Mouse (Mus musculus) MEL (cell line): Measurements from ENCODE around the gene Pik3c2b. TPM values are rescaled to one million over a fixed set of nuclear protein-coding genes. Genes with fewer than 3 reads are reported as not detected.

Experiments used
- DNase-seq: peaks from one replicate; pipeline ENCODE4 v3.0.0; 2011; ENCODE audit warnings: low read depth, low spot score
- H3K27ac ChIP-seq: 2 replicates; pipeline ENCODE4 v1.5.1; 2012; ENCODE audit warnings: low read depth, mild to moderate bottlenecking, control low read depth, low read length, moderate library complexity; ENCODE audit not compliant: control insufficient read depth
- H3K27me3 ChIP-seq, 2 experiments: fragments of 150-350 bp in 1 of 2; sonication (generic) in 1 of 2; 2 replicates each; pipeline ENCODE4 v1.6.1; 2012; ENCODE audit warnings: low read length in 2 of 2, mild to moderate bottlenecking in 2 of 2, improper control_type of control experiment in 1 of 2, moderate library complexity in 1 of 2; ENCODE audit not compliant: insufficient read depth in 2 of 2, control insufficient read depth in 1 of 2
- H3K36me3 ChIP-seq, 2 experiments: 2 replicates each; pipeline ENCODE4 v1.6.1; 2012 to 2014; ENCODE audit warnings: low read length in 2 of 2, improper control_type of control experiment in 1 of 2, inconsistent platforms in 1 of 2, mild to moderate bottlenecking in 1 of 2; ENCODE audit not compliant: insufficient read depth in 2 of 2, control insufficient read depth in 1 of 2
- H3K4me1 ChIP-seq, 2 experiments: fragments of 150-350 bp in 1 of 2; sonication (generic) in 1 of 2; 2 replicates each; pipeline ENCODE4 v1.6.1; 2012; ENCODE audit warnings: low read length in 2 of 2, improper control_type of control experiment in 1 of 2, mild to moderate bottlenecking in 1 of 2; ENCODE audit not compliant: insufficient read depth in 2 of 2, control insufficient read depth in 1 of 2
- H3K4me3 ChIP-seq, 2 experiments: fragments of 150-350 bp in 1 of 2; sonication (generic) in 1 of 2; 2 replicates each; pipeline ENCODE4 v1.5.1; 2012; ENCODE audit warnings: low read depth in 2 of 2, low read length in 2 of 2, mild to moderate bottlenecking in 2 of 2, moderate library complexity in 2 of 2, control low read depth in 1 of 2, improper control_type of control experiment in 1 of 2; ENCODE audit not compliant: control insufficient read depth in 1 of 2, insufficient read depth in 1 of 2
- H3K79me2 ChIP-seq: 2 replicates; pipeline ENCODE4 v1.6.1; 2012; ENCODE audit warnings: mild to moderate bottlenecking, low read length, moderate library complexity; ENCODE audit not compliant: control insufficient read depth, poor library complexity, insufficient read depth
- H3K9ac ChIP-seq: 2 replicates; pipeline ENCODE4 v1.6.1; 2012; ENCODE audit warnings: low read depth, mild to moderate bottlenecking, control low read depth, low read length, moderate library complexity; ENCODE audit not compliant: control insufficient read depth, poor library complexity, severe bottlenecking
- H3K9me3 ChIP-seq: fragments of 150-350 bp; sonication (generic); replicated peaks from 2 replicates; pipeline ENCODE4 v1.6.1; 2012; ENCODE audit warnings: mild to moderate bottlenecking, low read length, improper control_type of control experiment, moderate library complexity; ENCODE audit not compliant: insufficient read depth
- BHLHE40 ChIP-seq: IDR thresholded peaks from 2 replicates; pipeline ENCODE4 v1.6.1; 2012; ENCODE audit warnings: low read depth, mild to moderate bottlenecking, inconsistent platforms, low read length, improper control_type of control experiment, borderline replicate concordance
- ELF1 ChIP-seq: IDR thresholded peaks from 2 replicates; pipeline ENCODE4 v1.6.1; 2014; ENCODE audit warnings: low read depth, mild to moderate bottlenecking, inconsistent platforms, low read length, improper control_type of control experiment, moderate library complexity
- EP300 ChIP-seq, 2 experiments: IDR thresholded peaks; 2 replicates each; pipeline ENCODE4 v1.6.1; 2011; ENCODE audit warnings: improper control_type of control experiment in 2 of 2, low read length in 2 of 2, low read depth in 1 of 2, mild to moderate bottlenecking in 1 of 2
- ETS1 ChIP-seq: IDR thresholded peaks from 2 replicates; pipeline ENCODE4 v1.6.1; 2012; ENCODE audit warnings: low read depth, mild to moderate bottlenecking, inconsistent platforms, low read length, improper control_type of control experiment, moderate library complexity
- GABPA ChIP-seq: IDR thresholded peaks from 2 replicates; pipeline ENCODE4 v1.6.1; 2012; ENCODE audit warnings: low read depth, mild to moderate bottlenecking, inconsistent platforms, low read length, improper control_type of control experiment, moderate library complexity
- KAT2A ChIP-seq: conservative IDR thresholded peaks from 2 replicates; pipeline ENCODE4 v1.6.1; 2012; ENCODE audit warnings: low read depth, low read length, improper control_type of control experiment, inconsistent platforms
- MAZ ChIP-seq: IDR thresholded peaks from 2 replicates; pipeline ENCODE4 v1.6.1; 2012; ENCODE audit warnings: low read depth, mild to moderate bottlenecking, inconsistent platforms, low read length, improper control_type of control experiment
- MEF2A ChIP-seq: IDR thresholded peaks from 2 replicates; pipeline ENCODE4 v1.6.1; 2014; ENCODE audit warnings: low read depth, mild to moderate bottlenecking, inconsistent platforms, low read length, improper control_type of control experiment; ENCODE audit not compliant: poor library complexity, insufficient replicate concordance, severe bottlenecking; ENCODE audit errors: extremely low read depth
- MXI1 ChIP-seq: IDR thresholded peaks from 2 replicates; pipeline ENCODE4 v1.6.1; 2011; ENCODE audit warnings: mild to moderate bottlenecking, low read depth, low read length, improper control_type of control experiment
- POLR2A ChIP-seq, 2 experiments: IDR thresholded peaks; 2 replicates each; pipeline ENCODE4 v1.6.1; 2011 to 2012; ENCODE audit warnings: low read length in 2 of 2, mild to moderate bottlenecking in 2 of 2, control low read depth in 1 of 2, improper control_type of control experiment in 1 of 2, low read depth in 1 of 2, moderate library complexity in 1 of 2; ENCODE audit not compliant: control insufficient read depth in 1 of 2, insufficient read depth in 1 of 2, poor library complexity in 1 of 2
- RAD21 ChIP-seq: IDR thresholded peaks from 2 replicates; pipeline ENCODE4 v1.6.1; 2011; ENCODE audit warnings: mild to moderate bottlenecking, low read depth, low read length, improper control_type of control experiment
- RCOR1 ChIP-seq: IDR thresholded peaks from 2 replicates; pipeline ENCODE4 v1.6.1; 2012; ENCODE audit warnings: low read depth, mild to moderate bottlenecking, inconsistent platforms, low read length, improper control_type of control experiment
- SIN3A ChIP-seq: IDR thresholded peaks from 2 replicates; pipeline ENCODE4 v1.6.1; 2012; ENCODE audit warnings: low read length, improper control_type of control experiment, inconsistent platforms
- TBP ChIP-seq: IDR thresholded peaks from 2 replicates; pipeline ENCODE4 v1.8.0; 2011; ENCODE audit warnings: low read depth, low read length, improper control_type of control experiment
- USF1 ChIP-seq: IDR thresholded peaks from 2 replicates; pipeline ENCODE4 v1.6.1; 2014; ENCODE audit warnings: low read depth, mild to moderate bottlenecking, inconsistent platforms, low read length, improper control_type of control experiment, moderate library complexity
- polyA plus RNA-seq, 2 experiments: library from polyadenylated mRNA; stranded (reverse) in 1 of 2; unstranded in 1 of 2; fragments of >175 nt in 1 of 2; fragments of >200 nt in 1 of 2; gene quantifications; 2 replicates each; pipeline versions ENCODE4 v1.2.1 to v1.2.4; 2012; ENCODE audit warnings: low replicate concordance in 2 of 2, low read depth in 1 of 2; ENCODE audit not compliant: insufficient read length in 2 of 2, insufficient read depth in 1 of 2, missing spikeins in 1 of 2
- total RNA-seq: library from RNA; depleted of rRNA; stranded (reverse); fragments of 300-350 nt; gene quantifications from 2 replicates; pipeline ENCODE4 v1.2.3, GENCODE M21; 2012

Pik3c2b gene
- total and polyA plus RNA-seq, 3 experiments: 2.9 to 3.2 TPM; not detected in 1

DNA sequence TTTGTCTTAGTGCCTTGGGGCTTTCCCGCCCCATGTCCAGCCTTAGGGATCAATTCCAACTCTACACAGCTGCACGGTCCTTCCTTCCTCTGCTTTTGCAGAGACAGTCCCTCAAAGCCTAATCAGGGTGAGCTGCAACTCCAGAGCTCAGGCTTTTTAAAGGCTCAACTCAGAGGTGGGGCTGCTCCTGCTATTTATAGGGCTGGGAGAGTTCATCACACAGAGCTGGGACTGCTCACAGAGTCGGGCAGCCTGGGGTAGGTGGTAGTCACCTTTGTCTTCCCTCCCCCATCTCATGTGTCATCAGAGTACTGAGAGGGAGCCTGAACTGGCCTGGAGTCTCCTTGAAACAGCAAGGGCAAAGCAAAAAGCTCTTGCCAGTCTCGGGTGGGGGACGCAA lies 22.8 kb downstream of the Pik3c2b start:
- H3K9ac ChIP-seq: no peak overlapping the region
- no peaks in the 10 kb centered on the region for H3K27me3 ChIP-seq
- H3K79me2 ChIP-seq: no peaks in the 10 kb centered on the region
- H3K36me3 ChIP-seq: peaks cover 0 to 2% of the 10 kb centered on the region in 2 experiments; a peak in 1 of 4 replicates
- no peak overlapping the region for H3K4me3 ChIP-seq
- no peak for TF ChIP-seq EP300 (IDR thresholded peaks at IDR 0.05; ENCODE audit: low read depth in 1 of 2, low read length in 2 of 2)
- TF ChIP-seq ETS1: no peak
- TF ChIP-seq MAZ: no peak
- TF ChIP-seq BHLHE40: no peak
- TF ChIP-seq RCOR1: no peak
- no peak for TF ChIP-seq ELF1
- TF ChIP-seq POLR2A (IDR thresholded peaks at IDR 0.05; ENCODE audit: control insufficient read depth in 1 of 2, insufficient read depth in 1 of 2, low read depth in 1 of 2, low read length in 2 of 2, poor library complexity in 1 of 2): no peak
- TF ChIP-seq USF1: no peak
- no peak for TF ChIP-seq MEF2A
- TF ChIP-seq GABPA: no peak
- TF ChIP-seq MXI1: no peak
- TF ChIP-seq TBP: no peak
- no peak for TF ChIP-seq KAT2A
- no peak for TF ChIP-seq RAD21
- DNase-seq: no peak
- H3K27ac ChIP-seq: no peak overlapping the region
- no peaks in the 10 kb centered on the region for H3K9me3 ChIP-seq
- peaks cover 0 to 10% of the 10 kb centered on the region in 2 experiments; a peak in 2 of 4 replicates for H3K4me1 ChIP-seq

DNA sequence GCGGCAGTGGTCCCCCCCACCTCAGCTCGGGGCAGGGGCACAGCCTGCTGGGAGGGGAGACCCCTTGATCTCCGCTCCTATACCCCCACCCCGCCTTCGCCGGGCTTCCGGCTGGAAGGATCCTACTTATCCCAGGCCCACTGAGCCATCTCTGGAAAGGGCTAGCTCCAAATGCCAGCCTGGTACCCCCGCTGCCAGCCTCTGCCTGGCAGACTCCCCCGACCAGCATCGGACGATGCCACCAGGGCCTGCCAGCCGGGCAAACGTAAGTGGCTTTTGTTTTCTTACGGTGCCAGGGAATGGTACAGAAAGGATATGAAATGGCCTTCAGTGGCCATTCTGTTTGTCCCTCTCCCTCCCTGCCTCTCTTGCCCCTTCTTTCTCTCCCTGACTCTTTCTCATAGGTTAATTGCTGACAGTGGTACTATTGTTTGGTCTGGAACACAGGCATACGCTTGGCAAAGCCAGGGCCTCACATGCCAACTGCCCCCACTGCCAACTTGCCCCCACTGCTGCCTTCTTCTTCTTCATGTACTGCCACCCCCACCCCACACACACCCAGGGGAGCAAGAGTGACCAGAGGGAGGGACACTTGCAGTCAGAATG lies 23.3 kb downstream of the Pik3c2b start:
- Histone ChIP-seq H3K4me1 (peaks cover 0 to 13% of the 10 kb centered on the region in 2 experiments; a peak in 2 of 4 replicates), H3K27me3 (no peaks in the 10 kb centered on the region), H3K36me3 (peaks cover 0 to 5% of the 10 kb centered on the region in 2 experiments; a peak in 1 of 4 replicates), H3K79me2 (no peaks in the 10 kb centered on the region), H3K9me3 (no peaks in the 10 kb centered on the region), H3K27ac (no peak overlapping the region), H3K9ac (no peak overlapping the region), H3K4me3 (no peak overlapping the region)
- TF ChIP-seq SIN3A: no peak
- no peak for DNase-seq
